Mouse (Mus musculus) hindbrain, embryonic 11.5 days (tissue): ENCODE data around the gene Cd200r3. TPM values are rescaled to one million over a fixed set of nuclear protein-coding genes. Genes with fewer than 3 reads are reported as not detected.

Source experiments
- ATAC-seq: fragments of 200-750 bp; cut with Nextera tagmentation; 2 replicates; pipeline ENCODE4 v1.8.0; 2017; ENCODE audit warnings: mild to moderate bottlenecking, moderate TSS enrichment, moderate library complexity; ENCODE audit not compliant: low FRiP score
- DNase-seq: peaks from one replicate; pipeline ENCODE4 v3.0.0-alpha.2; 2015; ENCODE audit warnings: low spot score
- H3K27ac ChIP-seq: fragments of 300-500 bp; sonication (generic); 2 replicates; pipeline ENCODE4 v1.5.1; 2014; ENCODE audit warnings: mild to moderate bottlenecking, low read depth, low read length
- H3K27me3 ChIP-seq: fragments of 300-500 bp; sonication (generic); 2 replicates; pipeline ENCODE4 v1.6.1; 2014; ENCODE audit warnings: mild to moderate bottlenecking, low read length, moderate library complexity, mixed read lengths; ENCODE audit not compliant: control insufficient read depth, insufficient read depth
- H3K36me3 ChIP-seq: fragments of 300-500 bp; sonication (generic); 2 replicates; pipeline ENCODE4 v1.6.1; 2014; ENCODE audit warnings: mild to moderate bottlenecking, low read length, moderate library complexity, mixed read lengths; ENCODE audit not compliant: control insufficient read depth, insufficient read depth
- H3K4me1 ChIP-seq: fragments of 300-500 bp; sonication (generic); replicated peaks from 2 replicates; pipeline ENCODE4 v1.6.1; 2014; ENCODE audit warnings: low read length, mixed read lengths; ENCODE audit not compliant: control insufficient read depth, insufficient read depth
- H3K4me2 ChIP-seq: fragments of 300-500 bp; sonication (generic); replicated peaks from 2 replicates; pipeline ENCODE4 v1.6.1; 2014; ENCODE audit warnings: mild to moderate bottlenecking, low read depth, low read length
- H3K4me3 ChIP-seq: fragments of 300-500 bp; sonication (generic); 2 replicates; pipeline ENCODE4 v1.5.1; 2014; ENCODE audit warnings: low read depth, low read length
- H3K9ac ChIP-seq: fragments of 300-500 bp; sonication (generic); 2 replicates; pipeline ENCODE4 v1.6.1; 2014; ENCODE audit warnings: low read depth, low read length
- H3K9me3 ChIP-seq: fragments of 300-500 bp; sonication (generic); 2 replicates; pipeline ENCODE4 v1.6.1; 2016; ENCODE audit warnings: low read length; ENCODE audit not compliant: control insufficient read depth
- WGBS: fragments of 180-500 bp; shearing (Covaris S2); extraction: QIAGEN DNeasy Blood & Tissue Kit; methylation state at CpG from one replicate; pipeline ENCODE4 v1.1.7; 2014; 5-methylcytosine and 5-hydroxymethylcytosine counted together
- polyA plus RNA-seq: library from polyadenylated mRNA; unstranded; fragments of >200 nt; fragmentation: Nextera tagmentation; extraction: Ambion mirVana; gene quantifications from 2 replicates; pipeline ENCODE4 v1.2.1, GENCODE M21; 2014

The Cd200r3 gene
- polyA plus RNA-seq, 1 experiment from 2014 or later, result not detected

DNA sequence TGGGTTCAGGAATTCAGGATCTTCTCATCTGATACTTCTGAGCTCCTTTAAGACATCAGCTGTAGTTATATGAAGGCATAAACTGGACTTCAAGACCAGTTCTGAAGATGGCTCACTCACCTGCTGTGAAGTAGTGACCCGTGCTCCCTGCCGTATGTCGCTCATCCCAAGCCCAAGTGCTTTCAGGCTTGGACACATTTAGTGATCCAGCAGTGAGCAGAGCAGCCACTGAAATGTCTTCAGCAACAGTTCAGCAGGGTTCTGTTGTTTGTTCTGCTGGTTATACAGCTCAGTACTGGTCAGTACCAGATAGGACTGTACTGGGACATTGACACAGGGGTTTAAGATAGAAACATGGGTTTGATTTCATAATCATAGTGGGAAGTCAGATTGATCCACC lies 24.6 kb downstream of the Cd200r3 start:
- no peaks in the 10 kb centered on the region for H3K9me3 ChIP-seq
- no peak overlapping the region for H3K9ac ChIP-seq
- no peaks in the 10 kb centered on the region for H3K36me3 ChIP-seq
- H3K4me3 ChIP-seq, result no peak overlapping the region
- no peak overlapping the region for H3K4me2 ChIP-seq
- H3K4me1 ChIP-seq, result no peaks in the 10 kb centered on the region
- no peaks in the 10 kb centered on the region for H3K27me3 ChIP-seq
- no peak for DNase-seq
- 93% methylated on average over 3 of the region's 3 CpGs for WGBS
- ATAC-seq, result no peak
- H3K27ac ChIP-seq, result no peak overlapping the region

GRCm38 (mm10) chr16:44970925-44971324 lies 27.4 kb downstream of the Cd200r3 start:
- WGBS, result 70% methylated on average over 4 of the region's 4 CpGs
- Histone ChIP-seq H3K4me3 (no peak overlapping the region), H3K27ac (no peak overlapping the region), H3K9ac (no peak overlapping the region), H3K4me1 (no peaks in the 10 kb centered on the region), H3K27me3 (no peaks in the 10 kb centered on the region), H3K9me3 (no peaks in the 10 kb centered on the region), H3K4me2 (no peak overlapping the region), H3K36me3 (no peaks in the 10 kb centered on the region)
- DNase-seq (no peak), ATAC-seq (no peak)

GRCm38 (mm10) chr16:44974042-44974441 lies 30.6 kb downstream of the Cd200r3 start:
- no peak for DNase-seq
- Histone ChIP-seq H3K27me3 (no peaks in the 10 kb centered on the region), H3K9me3 (no peaks in the 10 kb centered on the region), H3K4me1 (no peaks in the 10 kb centered on the region), H3K27ac (no peak overlapping the region), H3K36me3 (no peaks in the 10 kb centered on the region), H3K4me2 (no peak overlapping the region), H3K4me3 (no peak overlapping the region), H3K9ac (no peak overlapping the region)
- no peak for ATAC-seq
- 78% methylated on average over 2 of the region's 2 CpGs for WGBS

- H3K4me1 ChIP-seq, result no peaks in the 10 kb centered on the region
- no peaks in the 10 kb centered on the region for H3K36me3 ChIP-seq
- DNase-seq (no peak), ATAC-seq (no peak)
- H3K4me2 ChIP-seq, result no peak overlapping the region
- no peaks in the 10 kb centered on the region for H3K9me3 ChIP-seq
- no peak overlapping the region for H3K9ac ChIP-seq
- no peak overlapping the region for H3K4me3 ChIP-seq
- H3K27ac ChIP-seq, result no peak overlapping the region
- no peaks in the 10 kb centered on the region for H3K27me3 ChIP-seq
These were observed 32.6 kb downstream of the Cd200r3 start for GRCm38 (mm10) chr16:44976081-44976480.

GRCm38 (mm10) chr16:44976892-44977633 lies 33.6 kb downstream of the Cd200r3 start:
- no peak overlapping the region for H3K4me2 ChIP-seq
- H3K27ac ChIP-seq, result no peak overlapping the region
- no peaks in the 10 kb centered on the region for H3K36me3 ChIP-seq
- no peaks in the 10 kb centered on the region for H3K4me1 ChIP-seq
- H3K9me3 ChIP-seq, result no peaks in the 10 kb centered on the region
- DNase-seq, result no peak
- WGBS, result 62% methylated on average over 6 of the region's 6 CpGs
- H3K9ac ChIP-seq, result no peak overlapping the region
- ATAC-seq, result no peak
- H3K4me3 ChIP-seq, result no peak overlapping the region
- no peaks in the 10 kb centered on the region for H3K27me3 ChIP-seq

DNA sequence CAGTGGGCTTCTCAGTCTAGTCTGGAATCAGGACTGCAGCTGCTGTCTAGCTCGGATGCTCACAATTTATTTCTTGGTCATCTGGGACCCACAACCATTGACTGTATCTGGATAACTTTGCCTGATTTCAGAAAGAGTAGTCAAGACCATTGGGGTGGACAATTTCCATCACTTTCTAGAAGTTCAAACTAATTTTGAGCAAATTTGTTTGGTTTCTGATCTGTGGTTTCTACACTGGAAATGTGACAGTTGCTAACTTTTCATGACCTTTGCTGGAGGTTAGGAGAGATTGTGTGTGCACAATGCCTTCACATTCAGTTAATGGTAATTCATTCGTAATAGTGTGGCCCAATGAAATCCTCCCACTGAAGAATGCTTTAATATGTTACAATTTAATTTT lies 34.7 kb downstream of the Cd200r3 start:
- no peak for ATAC-seq
- no peaks in the 10 kb centered on the region for H3K9me3 ChIP-seq
- no peaks in the 10 kb centered on the region for H3K27me3 ChIP-seq
- no peak for DNase-seq
- WGBS, result 87% methylated on average over 2 of the region's 2 CpGs
- H3K4me1 ChIP-seq, result no peaks in the 10 kb centered on the region
- no peak overlapping the region for H3K4me2 ChIP-seq
- no peak overlapping the region for H3K4me3 ChIP-seq
- H3K9ac ChIP-seq, result no peak overlapping the region
- no peak overlapping the region for H3K27ac ChIP-seq
- no peaks in the 10 kb centered on the region for H3K36me3 ChIP-seq

DNA sequence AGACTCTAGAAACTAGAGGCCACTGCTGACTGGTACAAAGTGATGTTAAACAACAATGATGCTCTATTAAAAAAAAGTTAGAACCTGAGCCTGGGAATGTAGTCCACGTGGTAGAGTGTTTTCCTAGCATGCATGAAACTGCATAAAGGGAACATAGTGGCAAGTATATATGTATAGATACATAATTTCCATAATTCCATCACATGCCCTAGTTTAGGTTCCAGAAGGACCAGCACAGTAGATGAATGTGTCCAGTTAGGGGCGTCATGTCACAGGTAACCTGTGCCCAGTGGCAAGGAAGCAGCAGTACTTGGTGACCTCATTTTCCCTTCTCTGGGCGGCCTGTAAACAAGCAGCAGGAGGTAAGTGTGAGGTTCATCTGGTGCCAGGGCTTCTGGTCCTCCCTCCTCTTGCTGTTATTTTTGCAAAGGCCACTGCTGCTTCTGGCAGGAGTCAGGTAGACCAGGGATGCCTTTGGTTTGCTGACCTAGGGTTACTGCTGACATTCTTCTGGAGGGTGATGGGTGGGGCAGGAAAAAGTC lies 35.9 kb downstream of the Cd200r3 start:
- Histone ChIP-seq H3K27ac (no peak overlapping the region), H3K27me3 (no peaks in the 10 kb centered on the region), H3K36me3 (no peaks in the 10 kb centered on the region), H3K4me2 (no peak overlapping the region), H3K4me1 (no peaks in the 10 kb centered on the region), H3K9me3 (no peaks in the 10 kb centered on the region), H3K4me3 (no peak overlapping the region), H3K9ac (no peak overlapping the region)
- no peak for DNase-seq
- no peak for ATAC-seq
- WGBS, result 78% methylated on average over 3 of the region's 3 CpGs

DNA sequence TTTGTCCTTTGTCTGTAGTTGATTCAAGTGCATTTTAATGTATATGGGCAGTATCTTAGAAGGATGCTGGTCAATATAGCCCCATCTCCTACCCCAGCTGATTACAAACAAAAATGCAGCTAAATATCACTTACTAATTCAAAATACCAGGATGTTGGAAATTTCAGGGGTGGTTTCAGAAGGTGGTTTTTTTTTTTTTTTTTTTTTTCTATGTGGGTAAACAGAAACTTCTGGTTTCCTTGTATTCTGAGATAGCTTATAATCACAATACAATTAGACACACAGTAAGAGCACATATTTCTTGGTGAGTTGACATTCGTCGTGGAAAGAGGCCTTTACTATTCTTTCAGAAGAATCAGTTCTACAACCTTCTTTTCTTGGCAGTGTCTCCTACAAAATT lies 39.5 kb downstream of the Cd200r3 start:
- H3K9me3 ChIP-seq, result no peaks in the 10 kb centered on the region
- H3K27ac ChIP-seq, result no peak overlapping the region
- no peak overlapping the region for H3K4me2 ChIP-seq
- H3K36me3 ChIP-seq, result no peaks in the 10 kb centered on the region
- 89% methylated on average over 2 of the region's 2 CpGs for WGBS
- H3K4me3 ChIP-seq, result no peak overlapping the region
- ATAC-seq (no peak), DNase-seq (no peak)
- no peak overlapping the region for H3K9ac ChIP-seq
- no peaks in the 10 kb centered on the region for H3K4me1 ChIP-seq
- H3K27me3 ChIP-seq, result no peaks in the 10 kb centered on the region

DNA sequence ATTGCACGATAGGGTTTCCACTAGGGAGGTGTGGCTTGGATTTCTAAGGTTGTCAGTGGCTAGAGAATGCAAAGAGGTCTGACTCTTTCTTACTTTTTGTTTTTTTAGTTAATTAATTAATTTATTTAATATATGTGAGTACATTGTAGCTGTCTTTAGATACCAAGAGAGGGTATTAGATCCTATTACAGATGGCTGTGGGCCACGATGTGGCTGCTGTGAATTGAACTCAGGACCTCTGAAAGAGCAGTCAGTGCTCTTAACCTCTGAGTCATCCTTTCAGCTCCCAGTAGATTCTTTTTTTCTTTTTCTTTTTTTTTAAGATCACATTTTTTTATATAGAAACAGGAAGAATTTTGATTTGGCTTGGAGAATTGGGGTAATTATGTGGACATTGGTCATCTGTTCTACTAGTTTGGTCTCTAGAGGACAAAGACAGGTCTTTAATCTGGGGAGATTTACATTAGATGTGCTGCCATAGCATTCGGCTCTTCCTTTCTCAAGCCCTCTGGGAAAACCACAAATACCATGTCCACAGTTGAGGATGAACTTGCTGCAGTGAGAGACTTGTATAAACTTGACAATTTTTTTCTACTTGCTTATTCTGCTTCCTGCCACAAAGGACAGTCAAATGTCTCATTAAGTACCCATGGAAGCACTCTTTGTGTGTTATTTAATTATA lies 40.0 kb downstream of the Cd200r3 start:
- H3K27ac ChIP-seq, result no peak overlapping the region
- no peaks in the 10 kb centered on the region for H3K27me3 ChIP-seq
- WGBS, result 83% methylated on average over 3 of the region's 3 CpGs
- no peaks in the 10 kb centered on the region for H3K36me3 ChIP-seq
- no peak overlapping the region for H3K9ac ChIP-seq
- H3K4me3 ChIP-seq, result no peak overlapping the region
- H3K4me1 ChIP-seq, result no peaks in the 10 kb centered on the region
- H3K9me3 ChIP-seq, result no peaks in the 10 kb centered on the region
- ATAC-seq (no peak), DNase-seq (no peak)
- no peak overlapping the region for H3K4me2 ChIP-seq
